Mouse (Mus musculus) heart, postnatal 25 days (tissue): ENCODE results near the gene Hic2. TPM values are rescaled to one million over a fixed set of nuclear protein-coding genes. Genes with fewer than 3 reads are reported as not detected.
A peak's percentile ranks its signal among the peaks of the same experiment; 100 is the strongest.

Experiments used
- DNase-seq: peaks from one replicate; pipeline ENCODE4 v3.0.0; 2022; ENCODE audit warnings: low spot score
- intact Hi-C: fragments of 180-260 bp; cut with DNase I; formaldehyde crosslinking; loops from one replicate; pipeline ENCODE4 v1.15.1; 2025
- total RNA-seq, 2 experiments: library from RNA; stranded (reverse); gene quantifications; 2 replicates each; pipeline ENCODE4 v1.2.3; 2021

Gene Hic2
- total RNA-seq, 2 experiments from 2014 or later: 2.0 to 2.2 TPM

DNA sequence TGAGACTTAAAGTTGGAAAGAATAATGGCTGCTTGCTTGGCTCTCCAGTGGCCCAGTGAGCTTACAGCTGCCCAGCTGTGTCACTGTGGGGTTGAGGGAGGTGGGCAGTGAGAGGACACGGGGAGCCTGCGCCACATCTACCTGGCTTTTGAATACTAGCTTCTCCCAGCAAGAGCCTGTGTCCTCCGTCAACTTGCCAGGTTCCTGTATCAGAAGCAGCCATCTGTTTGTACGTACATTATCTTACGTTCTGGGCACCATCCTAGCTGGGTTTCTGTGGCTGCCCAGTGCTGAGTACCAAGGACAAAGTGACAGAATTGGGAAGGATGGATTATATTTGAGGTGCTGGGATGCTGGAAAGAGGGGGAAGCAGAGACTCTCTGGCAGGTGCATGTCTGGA is 36.5 kb downstream of the Hic2 start:
- DNase-seq: no peak
- intact Hi-C loops: loop anchor here (1.0 to 10.0 kb wide), 2 partner anchors 60 to 375 kb away; partner anchors contain the start of gene Ppm1f

DNA sequence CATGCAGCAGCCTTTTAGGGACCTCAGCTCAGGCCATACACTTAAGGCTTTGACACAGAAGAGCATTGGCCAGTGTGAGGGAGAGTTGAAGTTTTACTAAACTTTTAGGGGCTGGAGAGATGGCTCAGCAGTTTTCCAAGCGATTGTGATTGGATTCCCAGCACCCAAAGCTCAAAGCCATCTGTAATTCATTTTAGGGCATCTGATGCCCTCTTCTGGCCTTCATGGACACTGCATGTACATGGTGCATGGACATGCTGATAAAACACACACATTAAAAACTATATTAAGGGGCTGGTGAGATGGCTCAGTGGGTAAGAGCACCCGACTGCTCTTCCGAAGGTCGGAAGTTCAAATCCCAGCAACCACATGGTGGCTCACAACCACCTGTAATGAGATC is 37.8 kb downstream of the Hic2 start:
- no peak for DNase-seq
- intact Hi-C loops: loop anchor here (10.0 kb wide), 1 partner anchor 376 kb away; the partner anchor contains the start of gene Ppm1f

DNA sequence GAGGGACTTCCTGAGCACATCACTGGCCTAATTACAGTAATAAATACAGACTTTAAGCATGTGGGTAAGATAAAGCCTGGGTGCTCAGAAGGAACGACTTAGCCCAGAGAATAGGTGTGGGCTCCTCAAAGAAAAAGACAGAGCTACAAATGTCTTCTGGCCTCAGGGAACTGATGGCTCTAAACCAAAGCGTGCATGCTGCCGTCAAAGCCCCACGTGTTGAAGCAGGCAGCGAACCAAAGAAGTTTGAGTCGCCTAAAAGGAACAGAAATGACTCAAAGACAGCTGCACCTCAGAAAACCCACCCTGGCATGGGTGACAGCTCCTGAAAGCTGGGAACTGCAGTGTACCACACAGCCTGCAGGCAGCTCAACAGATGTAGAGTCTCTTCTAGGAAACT is 38.5 kb downstream of the Hic2 start:
- intact Hi-C loops: loop anchor here (10.0 kb wide), 1 partner anchor 377 kb away; the partner anchor contains the start of gene Ppm1f
- no peak for DNase-seq

DNA sequence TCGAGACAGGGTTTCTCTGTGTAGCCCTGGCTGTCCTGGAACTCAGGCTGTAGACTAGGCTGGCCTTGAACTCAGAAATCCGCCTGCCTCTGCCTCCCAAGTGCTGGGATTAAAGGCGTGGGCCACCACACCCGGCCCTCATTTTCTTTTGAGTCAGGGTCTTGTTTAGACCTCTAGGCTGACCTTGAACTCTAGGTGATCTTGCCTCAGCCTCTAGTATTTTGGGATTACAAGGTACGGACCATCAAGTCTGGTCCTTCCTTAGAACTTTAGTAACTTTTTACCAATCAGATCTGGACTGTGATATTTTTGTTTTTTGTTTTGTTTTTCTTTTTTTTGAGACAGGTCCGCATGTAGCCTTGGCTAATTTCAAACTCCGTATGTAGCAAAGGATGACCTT is 42.3 kb downstream of the Hic2 start, which contains the start of gene Tmem191c:
Gene Tmem191c, plus strand, starts transcription at position 357 of the 400 bp plus-strand sequence.
- no peak for DNase-seq
- intact Hi-C loops: loop anchor here (1.0 to 10.0 kb wide), 3 partner anchors 65 to 381 kb away; partner anchors contain the start of genes Ppm1f and Sdf2l1

DNA sequence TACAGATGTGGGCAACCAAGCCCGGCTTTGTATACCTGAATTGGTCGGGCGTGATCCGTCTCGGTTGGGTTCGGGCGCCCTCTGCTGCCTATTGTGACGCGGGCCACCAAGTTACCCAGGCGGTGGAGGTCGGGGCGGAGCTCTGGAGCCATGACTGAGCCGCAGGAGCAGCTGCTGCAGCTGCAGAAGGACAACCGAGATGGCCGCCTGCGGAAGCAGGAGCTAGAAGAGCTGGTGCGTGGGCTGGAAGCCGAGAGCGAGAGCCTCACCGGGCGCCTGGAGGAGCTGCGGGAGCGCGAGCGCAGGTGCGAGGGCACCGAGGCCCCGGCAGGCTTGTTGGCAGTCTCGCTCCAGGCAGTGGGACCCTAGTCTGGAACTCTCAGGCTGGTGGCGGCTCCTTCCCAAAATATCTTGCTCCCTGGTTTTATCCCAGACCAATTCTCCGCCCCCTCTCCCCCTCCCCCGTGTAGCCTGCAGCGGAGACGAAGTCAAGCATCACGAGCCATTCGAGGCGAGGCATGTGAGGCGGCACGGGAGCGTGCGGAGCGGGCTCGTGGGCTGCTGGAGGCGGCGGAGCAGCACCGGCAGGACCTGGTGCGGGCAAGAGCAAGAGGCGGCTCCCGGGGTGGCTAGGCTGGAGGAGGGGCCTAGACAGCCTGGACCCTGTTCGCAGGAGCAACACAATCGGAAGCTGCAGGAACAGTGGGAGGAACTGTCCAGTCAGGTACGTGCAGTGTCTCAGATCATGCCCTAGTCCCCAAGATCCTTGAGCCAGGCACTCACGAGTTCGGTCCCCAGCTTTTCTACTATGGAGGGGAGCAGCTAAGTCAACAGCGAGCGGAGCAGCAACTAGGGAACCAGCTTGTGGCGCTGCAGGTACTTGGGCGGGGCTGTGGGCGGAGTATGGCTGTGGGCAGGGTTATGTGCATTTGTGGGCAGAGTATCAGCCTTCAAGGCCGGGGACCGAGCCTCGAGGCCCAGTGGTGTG is 43.1 kb downstream of the Hic2 start:
- peak; percentile 81 for DNase-seq
- intact Hi-C loops: loop anchor here (1.0 to 10.0 kb wide), 3 partner anchors 66 to 382 kb away; partner anchors contain the start of genes Ppm1f and Sdf2l1

DNA sequence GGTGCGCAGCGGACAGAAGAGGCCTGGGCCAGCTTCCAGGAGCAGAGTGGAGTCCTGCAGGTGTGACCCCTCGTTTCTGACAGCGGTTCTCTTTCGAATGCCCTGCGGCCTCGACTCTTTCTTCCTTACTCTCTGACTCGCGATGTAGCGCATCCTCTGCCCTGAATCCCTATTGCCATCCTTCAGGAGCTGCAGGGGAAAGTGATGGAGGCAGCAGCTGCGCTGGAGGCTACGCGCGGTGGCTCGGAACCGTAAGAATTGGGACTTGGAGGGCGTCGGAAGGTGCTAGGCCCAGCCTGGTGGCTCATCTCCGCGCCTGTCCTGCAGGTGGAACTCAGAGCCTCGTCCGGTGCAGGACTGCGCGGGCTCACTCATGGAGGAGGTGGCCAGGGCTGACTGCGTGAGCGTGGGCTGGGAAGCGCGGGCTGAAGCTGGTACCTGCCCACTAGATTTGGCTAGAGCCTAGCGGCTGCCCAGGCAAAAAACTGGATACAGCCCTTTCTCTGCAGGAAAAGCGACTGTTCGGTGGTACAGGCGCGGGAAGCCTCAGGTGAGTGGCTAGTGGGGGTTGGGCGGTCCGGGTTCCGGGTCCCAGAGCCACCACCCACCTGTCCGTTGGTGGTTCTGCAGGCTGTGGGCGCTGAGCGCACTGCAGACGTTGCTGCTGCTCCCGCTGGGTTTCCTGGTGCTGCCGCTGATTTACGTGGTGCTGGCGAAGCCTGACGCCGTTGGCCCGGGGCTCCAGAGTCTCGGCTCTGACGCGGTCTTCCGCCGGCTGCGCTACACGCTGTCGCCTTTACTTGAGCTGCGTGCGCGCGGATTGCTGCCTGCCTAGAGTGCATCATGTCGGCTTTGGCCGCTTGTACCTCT is 44.2 kb downstream of the Hic2 start:
- DNase-seq: no peak

DNA sequence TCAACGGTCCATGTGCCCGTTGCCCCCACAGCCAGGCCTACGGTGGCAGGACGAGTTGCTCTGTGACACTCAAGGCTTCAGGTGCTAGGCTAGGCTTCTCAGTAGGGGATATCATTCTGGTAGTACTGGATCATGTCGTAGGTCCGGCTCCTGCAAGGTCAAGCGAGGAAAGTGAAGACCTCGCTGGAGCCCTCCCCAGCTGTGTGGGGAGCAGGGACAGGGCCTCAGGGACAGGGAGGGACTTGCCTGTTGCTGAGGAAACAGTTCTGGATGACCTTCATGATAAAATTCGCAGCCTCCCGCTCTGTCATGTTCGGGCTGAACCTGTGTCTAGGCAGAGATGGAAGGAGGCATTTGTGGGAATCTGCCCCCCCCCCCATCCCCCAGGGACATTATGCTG is 47.1 kb downstream of the Hic2 start:
- intact Hi-C loops: no loop called here
- no peak for DNase-seq

More for the DNA sequence above, 44.2 kb downstream of the Hic2 start:
- intact Hi-C loops: loop anchor here (5.0 to 10.0 kb wide), 2 partner anchors 145 to 383 kb away; partner anchors contain the start of genes Ppm1f and Sdf2l1

DNA sequence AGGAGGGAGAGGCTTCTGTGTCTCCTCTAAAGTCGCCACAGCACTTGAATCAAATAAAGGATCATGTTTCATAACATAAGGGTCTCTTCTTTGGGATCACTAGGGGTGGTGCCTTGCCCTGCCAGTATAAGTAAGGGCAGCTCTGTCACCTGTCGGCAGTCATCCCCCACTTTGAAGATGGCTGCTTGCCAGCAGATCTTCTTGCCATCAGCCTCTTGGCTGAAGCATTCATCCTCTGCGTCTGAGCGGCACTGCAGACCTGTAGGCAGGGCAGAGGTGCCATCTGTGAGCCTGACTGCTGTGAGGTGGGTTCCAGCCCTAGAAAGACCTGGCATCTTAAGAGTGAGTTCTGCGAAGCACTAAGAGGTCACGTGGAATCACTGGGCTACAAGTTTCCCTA is 49.8 kb downstream of the Hic2 start:
- no peak for DNase-seq
- intact Hi-C loops: no loop called here

DNA sequence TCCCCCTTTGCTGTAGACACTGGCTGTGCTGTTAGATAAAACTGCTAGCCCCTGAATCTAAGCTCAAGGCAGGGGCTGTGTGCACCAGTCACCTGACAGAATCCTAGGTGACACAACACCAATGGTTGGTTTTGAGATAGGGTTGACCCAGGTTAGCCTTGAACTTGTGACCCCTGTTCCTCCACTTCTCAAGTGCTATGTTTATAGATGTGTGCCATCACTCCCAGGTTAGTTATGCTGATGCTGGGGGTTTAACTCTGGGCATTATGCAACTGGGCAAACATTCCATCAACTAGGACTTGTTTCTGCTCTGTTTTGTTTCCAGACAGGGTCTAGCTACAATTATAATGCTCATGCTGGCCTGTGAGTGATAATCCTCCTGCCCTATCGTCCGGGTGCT is 53.7 kb downstream of the Hic2 start:
- intact Hi-C loops: no loop called here
- DNase-seq: no peak

DNA sequence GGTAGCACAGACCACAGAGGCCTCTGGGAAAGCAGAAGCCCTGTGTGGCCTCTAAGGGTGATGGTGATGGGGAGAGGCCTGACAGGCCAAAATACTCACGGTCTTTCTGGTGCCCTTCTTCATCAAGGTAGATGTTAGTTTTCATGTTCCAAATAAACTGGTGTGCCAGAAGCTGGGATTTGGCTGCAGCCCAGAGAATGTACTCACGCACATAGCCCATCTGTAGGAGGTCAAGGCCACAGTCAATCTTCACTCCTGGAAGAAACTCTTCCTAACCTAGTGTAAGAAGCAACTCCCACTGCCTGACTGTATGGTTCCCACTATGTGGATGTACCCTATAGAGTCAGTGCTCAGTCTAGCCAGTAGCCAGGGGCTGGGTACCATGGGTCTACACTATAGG is 57.6 kb downstream of the Hic2 start:
- intact Hi-C loops: no loop called here
- no peak for DNase-seq

DNA sequence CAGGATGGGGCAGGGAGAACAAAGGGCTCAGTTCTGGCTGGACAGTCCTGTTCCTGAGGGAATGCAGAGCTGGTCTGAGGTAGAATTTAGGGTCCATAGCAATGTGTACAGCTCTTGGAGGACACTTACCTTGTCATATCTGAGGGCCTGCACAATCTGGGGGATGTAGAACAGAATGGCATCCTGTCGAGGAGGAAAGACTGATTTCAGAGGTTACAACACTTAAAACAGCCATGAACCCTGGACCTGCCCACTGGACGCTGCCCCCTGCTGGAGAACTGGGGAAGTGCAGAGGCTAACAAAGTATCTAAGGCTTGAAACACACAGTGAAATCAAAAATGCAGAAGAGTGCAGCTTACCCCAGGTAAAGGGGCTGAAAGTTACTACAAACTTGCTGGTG is 59.4 kb downstream of the Hic2 start:
- DNase-seq: no peak
- intact Hi-C loops: no loop called here

DNA sequence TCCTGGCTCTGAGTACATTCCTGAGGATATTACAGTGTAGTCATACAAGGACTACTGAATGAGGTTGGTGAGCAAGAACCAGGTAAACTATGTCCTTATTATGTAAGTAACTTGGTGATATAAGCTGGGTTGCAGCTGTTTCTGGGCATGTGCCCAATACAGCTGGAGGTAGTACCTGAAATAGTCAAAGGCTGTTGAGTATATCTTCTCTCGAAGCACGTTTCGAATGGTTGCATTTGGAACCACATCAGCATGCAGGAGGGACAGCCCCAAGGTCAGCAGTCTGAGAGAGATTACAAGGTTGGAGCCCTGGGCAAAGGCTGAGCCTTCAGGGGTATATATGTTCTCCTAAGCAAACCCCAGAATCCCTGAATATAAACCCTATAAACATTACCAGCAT is 67.4 kb downstream of the Hic2 start:
- no peak for DNase-seq
- intact Hi-C loops: no loop called here

DNA sequence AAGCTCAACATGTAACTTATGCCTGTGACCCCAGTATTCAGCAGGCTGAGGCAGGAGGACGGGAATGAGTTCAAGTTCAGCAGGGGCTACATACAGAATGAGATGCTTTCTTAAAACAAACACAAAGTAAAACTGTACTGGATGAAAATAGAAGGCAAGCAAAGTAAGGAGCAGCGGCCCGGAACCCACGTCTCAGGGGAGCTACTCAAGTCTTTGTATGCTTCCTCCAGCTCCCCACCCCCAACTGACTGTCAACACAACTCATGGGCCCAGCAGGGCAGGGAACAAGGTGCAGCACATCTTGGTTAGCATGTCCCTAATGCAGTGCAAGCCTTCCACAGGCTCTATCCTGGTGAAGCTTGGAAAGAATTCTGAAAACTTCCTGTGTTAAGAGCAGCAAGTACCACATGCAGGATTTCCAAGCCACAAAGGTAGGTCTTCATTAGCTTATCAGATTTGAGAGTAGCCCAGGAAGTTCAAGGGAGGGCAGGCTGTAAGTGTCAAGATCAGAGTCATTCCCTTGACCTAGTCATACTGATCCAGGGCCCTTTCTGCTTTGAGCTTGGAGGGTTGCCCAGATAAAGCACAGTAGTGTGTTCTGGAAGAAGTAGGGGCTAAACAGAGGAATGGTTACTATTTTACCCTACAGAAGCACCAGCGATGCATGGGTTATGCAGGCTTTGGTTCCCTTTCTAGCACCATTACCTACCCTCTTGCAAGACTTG is 70.3 kb downstream of the Hic2 start:
- intact Hi-C loops: no loop called here
- no peak for DNase-seq

DNA sequence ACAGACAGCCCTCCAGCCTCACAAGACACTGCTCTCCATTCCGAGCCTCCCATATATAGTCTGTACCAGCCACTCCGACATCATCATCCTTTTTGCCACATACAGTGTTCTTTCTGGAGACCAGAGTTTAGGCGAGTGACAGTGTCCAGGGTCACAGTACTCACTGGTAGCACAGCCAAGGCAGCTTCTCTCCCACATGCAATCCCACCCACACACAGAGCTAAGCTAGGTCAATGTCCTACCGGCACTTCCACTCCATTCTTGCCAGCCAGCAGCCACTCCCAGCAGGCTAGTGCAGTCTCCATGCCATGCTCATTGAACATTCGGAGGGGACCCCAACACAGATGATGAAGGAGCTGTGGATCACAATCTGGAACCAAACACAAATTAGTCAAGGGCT is 74.1 kb downstream of the Hic2 start:
- intact Hi-C loops: no loop called here
- DNase-seq: no peak

DNA sequence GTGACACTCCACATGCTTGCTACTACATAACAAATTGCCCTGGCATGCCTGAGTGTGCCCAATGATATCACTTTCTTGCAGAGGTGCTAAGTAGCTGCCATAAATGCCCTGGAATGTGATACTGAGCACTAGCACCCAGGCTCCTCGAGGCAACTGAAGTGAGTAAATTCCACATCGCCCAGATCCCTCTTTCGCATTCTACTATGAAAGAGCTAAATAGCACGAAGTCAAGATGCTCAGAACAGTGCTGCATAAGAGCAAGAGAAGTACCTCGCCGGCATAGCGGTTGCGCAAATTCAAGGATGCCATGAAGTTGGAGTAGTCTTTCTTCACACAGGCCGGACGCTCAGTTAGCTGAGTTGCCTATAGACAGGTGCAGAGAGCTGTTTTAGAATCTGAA is 75.7 kb downstream of the Hic2 start:
- intact Hi-C loops: no loop called here
- no peak for DNase-seq

DNA sequence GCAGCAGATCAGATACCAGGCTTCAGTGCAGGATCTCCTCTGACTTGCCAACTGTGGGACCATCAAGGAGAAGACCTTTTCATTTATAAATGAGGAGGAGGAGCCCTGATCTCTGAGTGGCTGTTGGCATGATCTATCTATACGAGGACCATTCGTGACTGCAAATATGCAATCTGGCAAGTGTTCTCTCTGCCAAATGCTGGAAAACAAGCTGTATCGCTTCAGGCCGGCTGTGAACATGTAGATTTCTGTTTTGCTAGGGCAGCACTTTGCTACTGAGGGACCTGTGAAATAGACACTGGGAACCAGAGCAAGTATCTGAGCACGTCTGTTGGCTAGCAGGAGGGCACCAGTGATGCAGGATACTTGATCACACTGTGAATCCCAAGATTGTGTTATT is 79.2 kb downstream of the Hic2 start:
- no peak for DNase-seq
- intact Hi-C loops: no loop called here
